Comparison of ENCODE assay signal across 7 mouse cellular contexts in the genomic region with DNA sequence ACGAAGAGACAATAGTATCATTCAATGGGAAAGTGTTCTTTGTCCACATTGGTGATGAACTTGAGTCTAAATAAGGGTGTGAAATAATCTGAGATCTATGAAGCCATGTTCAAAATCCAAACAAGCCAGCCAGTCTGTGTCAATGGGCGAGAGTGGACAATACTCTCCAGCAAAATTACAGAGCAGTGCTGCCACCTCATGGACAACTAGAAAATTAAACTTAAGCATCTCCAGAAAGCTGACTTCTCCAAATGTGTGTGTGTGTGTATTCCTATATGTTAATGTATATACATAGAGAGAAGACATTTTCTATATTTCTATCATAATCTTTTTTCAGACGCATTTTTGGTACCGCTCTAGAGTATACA. TPM values are rescaled to one million over a fixed set of nuclear protein-coding genes. Genes with fewer than 3 reads are reported as not detected.
DNase-seq lines count a peak whose midpoint lies in the region; ATAC-seq and TF ChIP-seq lines count a peak whose summit lies in the region.

No protein-coding gene starts in this region.

- H3K9me3 ChIP-seq in G1E (replicated peaks) = no peaks in the 10 kb centered on the region
- H3K9me3 ChIP-seq in kidney, embryonic 14.5 days (ENCODE audit: control insufficient read depth, low read length) = no peaks in the 10 kb centered on the region
- H3K9me3 ChIP-seq in lung, postnatal 0 days (ENCODE audit: low read length) = no peaks in the 10 kb centered on the region

- H3K4me2 ChIP-seq in kidney, embryonic 14.5 days (replicated peaks; ENCODE audit: low read depth, low read length) = no peak overlapping the region
- H3K4me2 ChIP-seq in lung, postnatal 0 days (replicated peaks; ENCODE audit: low read depth, low read length) = no peak overlapping the region

- no peak overlapping the region for H3K9ac ChIP-seq in kidney, embryonic 14.5 days (ENCODE audit: low read depth, low read length)
- no peak overlapping the region for H3K9ac ChIP-seq in lung, postnatal 0 days (replicated peaks; ENCODE audit: low read depth)

- ATAC-seq in G1E (ENCODE audit: extremely low read depth, insufficient number of reproducible peaks, low FRiP score, poor library complexity, severe bottlenecking) = peak; percentile 54; the same call in 1 of the 2 replicates
- peak; percentile 72; the same call in 1 of the 2 replicates for ATAC-seq in kidney, embryonic 14.5 days (ENCODE audit: low FRiP score, low TSS enrichment)
- peak; percentile 61 for ATAC-seq in lung, postnatal 0 days

- peaks cover 14% of the 10 kb centered on the region; the same call in 1 of the 2 replicates for H3K27me3 ChIP-seq in G1E (ENCODE audit: insufficient read depth, low read length)
- no peaks in the 10 kb centered on the region for H3K27me3 ChIP-seq in kidney, embryonic 14.5 days (ENCODE audit: control insufficient read depth, insufficient read depth, low read length)
- H3K27me3 ChIP-seq in lung, postnatal 0 days (replicated peaks; ENCODE audit: insufficient read depth, low read length) = no peaks in the 10 kb centered on the region

- DNase-seq in CD4-positive helper T cell, adult 2 months (ENCODE audit: low read depth, low spot score) = peak; percentile 54
- DNase-seq in G1E (ENCODE audit: low spot score) = peak; percentile 7
- DNase-seq in cerebellum, adult 9-11 months = peak; percentile 37
- peak; percentile 46 for DNase-seq in gastrocnemius, postnatal 14 days
- peak; percentile 89 for DNase-seq in lung, postnatal 0 days (ENCODE audit: low spot score)
- peak; percentile 89 for DNase-seq in retina, embryonic 14.5 days (ENCODE audit: low spot score)

- 30% methylated on average over 4 of the region's 4 CpGs for WGBS in kidney, embryonic 14.5 days
- WGBS in lung, postnatal 0 days = 29% methylated on average over 4 of the region's 4 CpGs

- TF ChIP-seq EP300 in lung, postnatal 0 days (IDR thresholded peaks at IDR 0.05) = no peak

- no peak overlapping the region for H3K4me3 ChIP-seq in G1E (ENCODE audit: low read depth, low read length)
- H3K4me3 ChIP-seq in kidney, embryonic 14.5 days (ENCODE audit: low read length) = no peak overlapping the region
- H3K4me3 ChIP-seq in lung, postnatal 0 days (ENCODE audit: low read depth, low read length) = no peak overlapping the region

- H3K4me1 ChIP-seq in G1E (ENCODE audit: insufficient read depth, low read depth, low read length) = peaks cover 21% of the 10 kb centered on the region
- H3K4me1 ChIP-seq in kidney, embryonic 14.5 days (ENCODE audit: control insufficient read depth, insufficient read depth, low read length) = no peaks in the 10 kb centered on the region
- no peaks in the 10 kb centered on the region for H3K4me1 ChIP-seq in lung, postnatal 0 days (ENCODE audit: insufficient read depth, low read depth, low read length)

- intact Hi-C loops in gastrocnemius, postnatal 14 days (cut with DNase I; ENCODE audit: low total_unique reads) = loop anchor here (5.0 kb wide), 1 partner anchor 144 kb away; no protein-coding TSS in a partner anchor

- no peak overlapping the region for H3K27ac ChIP-seq in kidney, embryonic 14.5 days (ENCODE audit: low read depth, low read length)
- no peak overlapping the region for H3K27ac ChIP-seq in lung, postnatal 0 days (ENCODE audit: low read length)

- no peak for TF ChIP-seq CTCF in G1E (IDR thresholded peaks at IDR 0.05; ENCODE audit: low read depth, low read length)
- TF ChIP-seq CTCF in lung, postnatal 0 days (IDR thresholded peaks at IDR 0.05) = peak; percentile 77

- no peaks in the 10 kb centered on the region for H3K36me3 ChIP-seq in G1E (replicated peaks)
- no peaks in the 10 kb centered on the region for H3K36me3 ChIP-seq in kidney, embryonic 14.5 days (ENCODE audit: control insufficient read depth, insufficient read depth, low read length)
- H3K36me3 ChIP-seq in lung, postnatal 0 days (ENCODE audit: insufficient read depth, low read length) = no peaks in the 10 kb centered on the region

RNA-seq across cellular contexts. Expression of gene Cdk13, which starts 33.6 kb away (rescaled TPM):
- total RNA-seq in G1E (2014; fragmentation: Nextera tagmentation) (166 and 181 TPM in 2 replicates), G1E (2017) (70.3 and 71.7 TPM in 2 replicates)
- polyA plus RNA-seq in G1E (2012) = 227 and 324 TPM in 2 replicates
- total RNA-seq in gastrocnemius, postnatal 14 days (2021) = 10 to 100 TPM; 18.9 to 22.0 TPM
- 26.3 and 27.9 TPM in 2 replicates for polyA plus RNA-seq in kidney, embryonic 14.5 days (2014; fragmentation: Nextera tagmentation; extraction: Ambion mirVana)
- polyA plus RNA-seq in lung, postnatal 0 days (2015; fragmentation: Nextera tagmentation; extraction: Ambion mirVana) = 12.2 and 15.7 TPM in 2 replicates

Comparison
In these comparisons a context has a peak if more than half of its experiments do, and no peak if none do; other contexts are left out.
1. DNase-seq: peak in every context shown above with its lines; median percentile 89 in lung, postnatal 0 days; 89 in retina, embryonic 14.5 days; 54 in CD4-positive helper T cell, adult 2 months; 46 in gastrocnemius, postnatal 14 days; 37 in cerebellum, adult 9-11 months; 7 in G1E.